Mouse (Mus musculus): ENCODE measurements around the gene Anpep. TPM values are rescaled to one million over a fixed set of nuclear protein-coding genes. Genes with fewer than 3 reads are reported as not detected.
A peak's percentile ranks its signal among the peaks of the same experiment; 100 is the strongest.

The Anpep gene
- 1 to 10 TPM; 7.0 to 7.8 TPM for total RNA-seq (2021)

DNA sequence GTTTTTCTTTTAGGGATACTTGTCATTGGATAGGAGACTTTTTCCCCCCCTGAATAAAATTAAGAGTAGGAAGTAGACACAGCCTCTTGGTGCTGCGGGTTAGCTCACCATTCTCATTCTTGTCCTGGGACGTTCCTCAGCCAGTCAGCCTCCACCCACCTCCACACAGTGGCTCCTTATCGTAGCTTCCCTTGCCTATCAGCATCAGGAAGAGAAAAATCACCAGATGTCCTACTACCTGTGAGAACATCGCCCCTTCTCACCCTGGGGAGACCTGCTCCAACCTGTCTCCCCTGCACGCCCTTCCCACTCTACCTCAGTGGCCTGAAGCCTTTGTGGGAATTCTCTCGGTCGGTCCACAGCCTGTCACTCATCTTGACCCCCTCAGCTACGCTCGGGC lies at the start of gene Anpep:
TSS of gene Anpep (minus strand) at position 249 of the 400 bp plus-strand sequence.
- intact Hi-C loops (cut with DNase I): no loop called here

DNA sequence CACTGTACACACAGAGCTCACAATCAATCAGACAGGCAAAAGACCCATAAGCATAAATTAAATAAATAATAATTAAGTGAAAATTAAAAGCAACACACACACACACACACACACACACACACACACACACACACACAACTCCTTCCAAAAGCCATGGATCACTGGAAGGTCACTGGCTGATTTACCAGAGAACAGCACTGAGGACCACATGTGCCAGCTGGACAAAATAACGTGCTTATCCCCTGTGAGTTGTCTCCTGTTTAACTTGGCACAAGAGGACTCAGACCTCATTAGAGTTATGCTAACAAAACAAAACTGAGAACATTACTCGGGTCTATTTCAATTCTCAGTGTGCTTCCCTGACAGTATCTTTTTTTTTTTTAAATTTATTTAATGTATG lies 46.5 kb upstream of the Anpep start:
- no peak for DNase-seq (ENCODE audit: extremely low spot score in 1 of 2, low spot score in 2 of 2)
- intact Hi-C loops (cut with DNase I): no loop called here

More for the DNA sequence above, at the start of gene Anpep:
- no peak for DNase-seq (ENCODE audit: extremely low spot score in 1 of 2, low spot score in 2 of 2)

DNA sequence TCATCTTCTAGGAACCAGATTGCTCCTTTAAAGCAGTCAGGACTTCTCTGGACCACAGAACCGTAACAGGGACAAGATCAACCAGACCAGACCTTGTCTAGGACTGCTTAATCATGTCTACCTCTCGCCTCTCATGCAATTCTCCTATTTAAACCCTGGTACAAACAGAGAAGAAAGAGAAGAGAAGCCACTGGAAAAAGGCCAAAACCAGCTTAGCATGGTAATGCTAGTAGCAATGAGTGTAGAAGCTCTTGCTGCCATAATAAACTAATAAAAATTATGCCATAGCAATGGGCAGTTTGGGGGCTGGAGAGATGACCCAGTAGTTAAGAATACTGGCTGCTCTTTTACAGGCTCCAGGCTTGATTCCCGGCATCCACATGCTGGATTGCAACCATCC lies 46.1 kb upstream of the Anpep start:
- no peak for DNase-seq (ENCODE audit: extremely low spot score in 1 of 2, low spot score in 2 of 2)
- intact Hi-C loops (cut with DNase I): no loop called here

DNA sequence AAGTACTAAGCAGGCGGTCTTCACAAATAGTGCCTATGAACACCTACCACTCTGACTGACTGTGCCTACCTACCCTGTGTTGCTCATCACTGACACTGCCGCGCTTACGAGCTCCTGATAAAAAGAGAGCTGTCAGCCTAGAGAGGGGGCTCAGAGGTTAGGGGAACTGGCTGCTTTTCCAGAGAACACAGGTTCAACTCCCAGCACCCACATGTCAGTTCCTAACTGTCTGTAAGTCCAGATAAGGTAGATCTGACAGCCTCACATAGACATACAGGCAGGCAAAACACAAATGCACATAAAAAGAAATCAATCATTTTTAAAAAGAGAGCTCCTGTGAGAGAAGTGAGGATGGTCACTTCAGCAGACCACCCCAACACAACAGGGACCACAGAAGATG lies 44.3 kb upstream of the Anpep start:
- no peak for DNase-seq (ENCODE audit: extremely low spot score in 1 of 2, low spot score in 2 of 2)
- intact Hi-C loops (cut with DNase I): no loop called here

DNA sequence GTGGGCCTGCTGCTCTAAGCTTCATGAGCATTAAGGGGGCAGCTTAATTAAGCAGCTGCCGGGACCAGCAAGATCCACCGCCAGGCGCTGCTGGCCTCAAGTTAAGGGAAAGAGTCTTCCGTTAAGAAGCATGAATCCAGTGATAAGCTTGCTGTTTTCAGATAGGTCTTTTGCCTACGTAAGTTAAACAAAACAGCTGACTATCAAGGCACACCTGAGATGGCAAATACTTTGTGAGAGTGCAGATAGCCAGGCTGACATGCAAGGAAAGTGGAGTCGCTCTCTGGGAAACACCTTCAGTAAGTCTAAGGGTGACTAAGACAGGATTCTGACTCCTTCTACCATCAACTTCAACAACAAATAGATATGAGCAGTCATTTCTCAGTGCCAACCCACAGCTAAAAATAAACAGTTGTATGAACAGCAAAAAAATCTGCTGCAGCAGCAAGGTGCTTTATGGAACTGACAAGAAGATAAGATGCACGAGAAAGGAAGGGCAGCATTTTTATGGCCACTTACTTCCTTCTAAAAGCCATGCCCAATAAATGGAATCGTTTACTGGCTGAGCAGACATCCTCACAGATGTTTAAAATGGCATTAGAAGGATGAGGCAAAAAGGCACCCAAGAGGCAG lies 42.4 kb upstream of the Anpep start:
- no peak for DNase-seq (ENCODE audit: extremely low spot score in 1 of 2, low spot score in 2 of 2)
- intact Hi-C loops (cut with DNase I): no loop called here

DNA sequence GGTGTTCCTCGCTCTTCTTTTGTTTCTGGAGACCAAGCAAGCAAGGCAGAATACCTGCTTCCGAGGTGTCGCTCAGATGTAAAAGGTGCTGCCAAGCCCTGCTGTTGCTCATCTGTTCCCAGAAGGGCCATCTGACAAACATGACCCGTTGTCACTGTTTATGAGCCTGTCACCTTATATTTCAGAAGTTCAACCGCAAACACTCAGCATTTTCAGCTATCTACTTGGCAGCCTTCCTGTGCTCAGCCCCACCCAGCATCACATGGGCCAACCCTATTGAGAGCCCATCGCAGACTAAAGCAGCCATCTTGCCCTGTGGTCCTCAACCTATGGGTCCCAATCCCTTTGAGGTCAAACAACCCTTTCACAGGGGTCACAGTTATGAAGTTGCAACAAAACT lies 39.9 kb upstream of the Anpep start:
- intact Hi-C loops (cut with DNase I): no loop called here
- no peak for DNase-seq (ENCODE audit: extremely low spot score in 1 of 2, low spot score in 2 of 2)

DNA sequence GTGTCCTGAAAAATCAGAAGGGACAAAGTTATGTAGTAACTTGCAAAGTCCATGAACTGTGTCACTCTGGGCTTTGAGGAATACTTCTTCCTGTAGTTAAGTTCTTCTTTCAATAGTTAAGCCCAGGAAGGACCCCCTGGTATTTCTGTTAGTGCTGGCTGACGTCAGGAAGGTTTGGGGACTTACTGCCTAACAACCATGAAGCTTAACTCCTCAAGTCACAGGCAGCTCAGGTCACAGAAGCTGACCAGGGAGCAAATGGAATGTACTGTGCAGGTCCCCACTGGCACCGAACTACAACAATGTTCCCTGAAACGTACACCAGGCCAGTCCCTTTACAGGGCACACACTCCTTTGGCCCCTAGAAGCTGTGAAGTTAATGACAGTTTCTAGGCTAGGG lies 34.4 kb upstream of the Anpep start:
- intact Hi-C loops (cut with DNase I): no loop called here
- no peak for DNase-seq (ENCODE audit: extremely low spot score in 1 of 2, low spot score in 2 of 2)

DNA sequence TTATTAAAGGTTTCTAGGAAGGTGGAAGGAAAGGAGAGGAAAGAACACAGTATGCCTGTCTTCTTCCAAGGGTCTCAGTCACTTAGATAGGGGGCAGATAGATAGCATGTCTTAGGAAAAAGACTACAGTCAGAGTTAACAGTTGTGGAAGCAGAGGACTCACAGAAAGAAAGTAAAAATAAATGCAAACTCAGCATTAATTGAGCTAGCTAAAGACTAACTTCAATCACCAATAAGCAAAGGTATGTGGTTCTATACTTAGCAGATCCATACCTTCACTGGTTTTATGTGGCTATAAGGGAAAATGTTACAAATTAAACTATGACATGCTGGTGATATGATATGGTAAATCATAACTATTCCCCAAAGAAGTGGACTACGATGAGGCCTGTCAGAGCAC lies 33.9 kb upstream of the Anpep start:
- DNase-seq (ENCODE audit: extremely low spot score in 1 of 2, low spot score in 2 of 2): no peak
- intact Hi-C loops (cut with DNase I): no loop called here

DNA sequence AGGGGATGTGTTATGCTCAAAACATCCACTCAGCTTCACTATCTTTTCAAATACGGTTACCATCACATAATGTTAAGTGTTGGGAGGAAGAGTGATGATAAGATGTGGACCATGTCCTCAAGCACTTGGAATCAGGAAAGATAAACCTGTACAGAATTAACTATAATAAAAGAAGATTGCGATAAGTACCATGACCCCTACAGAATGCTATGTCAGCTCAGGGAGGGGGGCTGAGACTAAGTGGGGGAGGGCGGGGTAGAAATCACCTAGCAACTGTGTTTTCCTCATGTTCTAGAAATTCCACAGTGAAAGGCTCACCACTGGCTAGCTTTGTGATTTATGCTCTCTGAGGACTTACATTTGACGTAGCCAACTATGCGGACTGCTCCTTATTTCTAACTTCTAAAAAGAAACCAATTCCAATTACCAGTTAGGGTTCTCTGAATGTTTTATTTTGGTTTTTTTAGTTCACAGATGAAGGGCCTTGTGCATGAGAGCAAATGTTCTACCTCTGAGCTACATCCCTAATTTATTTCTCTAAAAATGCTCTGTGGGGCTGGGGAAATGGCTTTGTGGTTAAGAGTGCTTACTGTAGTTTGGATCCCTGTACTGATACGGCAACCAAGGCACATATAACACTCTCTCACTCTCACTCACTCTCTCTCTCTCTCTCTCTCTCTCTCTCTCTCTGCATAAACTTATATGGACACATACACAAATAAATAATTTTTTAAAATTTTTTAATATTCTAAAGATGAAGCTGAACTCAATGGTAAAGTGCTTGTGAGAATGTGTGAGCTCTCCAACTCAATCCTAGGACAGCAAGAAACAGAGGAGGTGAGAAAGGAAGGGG lies 31.9 kb upstream of the Anpep start:
- intact Hi-C loops (cut with DNase I): no loop called here
- DNase-seq (ENCODE audit: extremely low spot score in 1 of 2, low spot score in 2 of 2): no peak

DNA sequence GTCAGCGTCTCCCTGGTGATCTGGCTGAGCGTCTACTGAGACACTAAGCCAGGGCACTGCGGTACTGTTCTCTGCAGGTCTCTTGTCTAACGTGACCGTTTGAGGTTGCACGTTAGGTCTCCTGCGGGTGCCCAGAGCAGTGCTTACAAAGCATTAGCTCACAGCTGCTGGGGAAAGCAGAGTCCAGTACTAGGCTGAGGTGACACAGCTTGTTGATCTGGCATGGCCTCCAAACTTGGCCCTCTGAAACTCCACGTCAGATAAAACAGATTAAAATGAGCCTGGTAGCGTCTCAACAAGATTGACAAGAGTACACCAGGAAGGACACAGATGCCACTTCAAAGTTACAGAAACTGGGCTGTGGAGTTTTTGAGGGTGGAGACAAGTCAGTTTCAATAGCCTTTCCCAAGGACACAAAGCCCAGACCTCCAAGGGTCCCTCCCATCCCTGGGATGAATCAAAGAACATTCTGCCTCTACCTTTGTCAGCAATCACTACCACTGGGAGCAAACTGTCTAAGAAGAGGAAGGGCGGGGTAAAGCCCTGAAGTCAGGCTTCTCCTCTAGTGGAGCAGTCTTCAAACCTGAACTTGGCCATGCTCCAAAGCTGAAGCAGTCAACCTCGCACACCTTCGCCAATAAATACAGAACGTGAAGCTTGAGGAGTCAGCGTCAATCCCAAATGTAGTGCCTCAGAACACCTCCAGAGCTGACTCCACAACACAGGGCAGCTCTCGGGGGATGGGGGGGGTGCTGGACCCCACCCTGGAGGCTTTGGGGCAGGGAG lies 29.8 kb upstream of the Anpep start:
- intact Hi-C loops (cut with DNase I): no loop called here

DNA sequence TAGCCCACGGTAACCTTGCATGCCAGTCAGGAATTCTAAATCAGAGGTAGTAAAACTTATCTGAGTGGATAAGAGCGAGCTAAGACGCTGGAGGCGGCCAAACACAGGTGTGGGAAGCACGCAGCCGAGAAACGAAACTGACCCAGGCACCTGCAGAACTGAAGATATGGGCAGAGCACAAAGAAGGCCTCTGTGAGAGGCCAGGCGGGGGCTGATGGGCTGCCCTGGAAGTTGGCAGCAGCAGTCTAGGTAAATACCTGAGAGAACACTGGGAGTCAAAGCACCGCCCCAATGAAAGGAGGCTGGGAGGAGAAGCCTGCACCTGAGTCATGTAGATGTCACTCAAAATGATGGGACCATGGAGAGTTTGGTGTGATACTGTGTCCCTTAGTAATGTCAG lies 27.7 kb upstream of the Anpep start:
- DNase-seq (ENCODE audit: extremely low spot score in 1 of 2, low spot score in 2 of 2): no peak
- intact Hi-C loops (cut with DNase I): no loop called here

More for the DNA sequence above, 29.8 kb upstream of the Anpep start:
- no peak for DNase-seq (ENCODE audit: extremely low spot score in 1 of 2, low spot score in 2 of 2)

DNA sequence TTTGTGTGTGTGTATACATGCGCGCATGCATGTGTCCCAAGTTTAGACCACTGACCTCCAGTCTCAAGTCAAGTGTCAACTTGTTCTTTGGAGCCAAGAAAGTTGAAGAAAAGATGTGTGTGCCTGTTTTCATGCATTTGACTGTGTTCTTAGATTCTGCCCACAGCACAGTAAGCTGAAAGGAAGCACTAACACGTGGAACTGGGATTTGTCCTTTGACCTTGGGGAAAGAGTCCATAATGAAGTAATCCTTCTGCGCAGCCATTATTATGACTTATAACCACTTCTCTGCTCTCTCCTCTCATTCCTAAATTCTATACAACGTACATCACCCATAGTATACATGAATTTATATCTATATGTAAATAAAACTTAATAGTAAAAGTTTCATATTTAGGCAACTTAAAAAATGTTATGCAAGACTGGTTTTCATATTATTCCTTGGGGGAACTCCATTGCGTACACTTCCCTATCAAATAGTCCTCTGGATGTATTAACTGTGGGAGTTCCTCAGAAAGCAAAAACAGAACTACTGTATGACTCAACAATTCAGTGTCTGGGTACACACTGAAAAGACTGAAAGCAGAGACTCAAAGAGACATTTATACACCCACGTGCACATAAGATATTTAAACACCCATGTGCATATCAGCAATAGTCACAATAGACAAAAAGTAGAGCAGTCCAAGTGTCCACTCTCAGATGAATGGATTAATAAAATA lies 22.9 kb upstream of the Anpep start:
- intact Hi-C loops (cut with DNase I): no loop called here

DNA sequence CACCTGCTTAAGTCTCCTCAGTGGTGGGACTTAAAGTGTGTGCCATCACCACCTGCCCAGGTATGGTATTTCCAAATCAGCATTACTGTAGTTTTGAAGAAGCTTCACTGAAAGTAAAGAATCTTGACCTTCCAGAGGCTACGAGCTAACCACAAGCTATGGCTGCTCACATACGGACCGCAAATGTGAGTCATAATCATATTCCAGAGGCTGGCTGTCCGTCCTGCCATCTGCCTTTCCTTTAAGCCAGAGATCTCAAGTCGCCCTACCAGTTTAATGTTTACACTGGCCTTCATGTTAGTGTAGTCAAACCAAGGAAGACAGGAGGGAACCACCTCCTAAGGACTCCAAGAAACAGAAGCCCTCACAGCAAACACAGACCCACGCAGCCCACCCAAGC lies 21.0 kb upstream of the Anpep start:
- intact Hi-C loops (cut with DNase I): no loop called here
- DNase-seq (ENCODE audit: extremely low spot score in 1 of 2, low spot score in 2 of 2): no peak

More for the DNA sequence above, 22.9 kb upstream of the Anpep start:
- no peak for DNase-seq (ENCODE audit: extremely low spot score in 1 of 2, low spot score in 2 of 2)

DNA sequence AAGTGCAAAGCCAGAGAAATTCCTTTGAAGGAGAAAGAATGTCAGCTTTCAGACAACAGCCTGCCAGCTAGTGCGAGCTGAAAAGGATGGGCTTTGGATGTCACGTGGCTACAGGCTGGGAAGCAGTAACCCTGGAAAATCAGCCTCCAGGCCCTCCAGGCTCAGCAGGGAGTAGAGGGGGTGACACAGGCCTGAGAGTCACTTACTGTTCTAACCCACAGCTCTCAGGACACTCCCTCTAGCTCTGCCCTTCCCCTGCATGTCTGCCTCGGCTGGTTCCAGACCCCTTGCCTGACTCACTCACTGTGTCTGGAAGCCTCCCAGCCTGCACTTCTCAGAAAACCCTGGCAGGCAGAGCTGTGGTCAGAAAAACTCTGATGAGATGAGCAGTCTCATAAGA lies 20.1 kb upstream of the Anpep start:
- intact Hi-C loops (cut with DNase I): no loop called here

DNA sequence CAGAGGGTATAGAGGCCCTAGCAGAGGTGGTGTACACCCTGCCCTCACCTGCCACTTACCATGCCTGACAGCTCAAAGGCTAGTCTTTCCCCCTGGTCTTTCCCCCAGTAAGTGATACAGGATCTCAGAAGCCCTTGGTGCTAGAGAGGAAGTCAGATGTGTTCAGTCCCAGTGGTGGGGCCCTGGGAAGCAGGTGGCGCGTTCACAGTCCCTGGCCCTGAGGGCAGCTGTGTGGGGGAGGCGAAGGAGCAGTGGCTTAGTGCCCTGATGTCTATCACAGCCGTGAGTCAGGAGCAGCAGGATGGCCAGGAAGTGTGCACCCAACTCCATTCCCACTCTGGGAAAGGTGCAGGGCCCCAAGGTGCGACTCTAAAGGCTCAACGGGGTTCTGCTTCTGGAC lies 19.2 kb upstream of the Anpep start:
- intact Hi-C loops (cut with DNase I): no loop called here
- DNase-seq (ENCODE audit: extremely low spot score in 1 of 2, low spot score in 2 of 2): no peak

More for the DNA sequence above, 20.1 kb upstream of the Anpep start:
- peak in 1 of 2 experiments; percentile 57 for DNase-seq (ENCODE audit: extremely low spot score in 1 of 2, low spot score in 2 of 2)

DNA sequence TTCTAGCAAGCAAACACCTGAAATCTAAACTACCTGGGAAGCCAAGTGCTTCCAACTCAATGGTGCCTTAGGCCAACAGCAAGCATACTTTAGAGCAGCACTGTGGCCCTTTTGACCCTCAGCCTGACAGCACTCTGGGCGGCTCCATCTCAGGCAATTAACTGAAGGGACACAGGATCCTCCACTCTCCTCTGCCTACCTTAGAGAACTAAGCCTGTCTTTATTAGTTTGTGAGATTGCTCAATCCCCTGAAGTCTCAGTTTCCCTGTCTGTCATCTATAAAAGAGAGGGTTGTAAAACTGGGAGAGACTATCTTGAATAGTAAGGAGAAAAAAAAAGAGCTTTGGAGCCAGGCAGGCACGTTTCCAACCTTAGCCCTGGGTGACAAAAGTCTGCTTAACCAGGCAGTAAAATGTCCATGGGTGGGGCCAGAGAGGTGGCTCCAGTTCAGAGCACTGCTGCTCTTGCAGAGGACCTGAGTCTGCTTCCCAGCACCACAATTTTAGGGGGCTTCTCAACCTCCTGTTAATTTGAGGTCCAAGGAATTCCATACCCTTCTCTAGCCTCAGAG lies 17.7 kb upstream of the Anpep start:
- intact Hi-C loops (cut with DNase I): no loop called here
- DNase-seq (ENCODE audit: extremely low spot score in 1 of 2, low spot score in 2 of 2): no peak

DNA sequence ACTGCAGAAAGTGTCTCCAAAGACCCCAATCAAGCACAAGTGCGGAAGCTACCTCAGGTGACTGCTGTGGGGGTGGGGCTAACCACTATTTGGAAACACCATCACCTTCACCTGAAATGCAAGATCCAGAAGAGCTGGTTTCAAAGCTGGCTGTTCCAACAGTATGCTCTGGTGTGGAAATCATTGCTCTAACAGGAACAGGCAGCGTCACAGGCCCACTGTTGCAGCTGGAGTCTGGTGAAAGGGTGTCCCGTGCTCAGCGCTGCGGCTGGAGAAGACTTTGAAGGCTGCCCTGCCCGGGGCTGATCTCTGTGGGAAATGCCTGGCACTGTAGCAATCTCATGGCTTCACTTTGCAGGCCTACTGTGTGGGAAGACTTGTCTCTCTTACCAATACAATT lies 12.5 kb upstream of the Anpep start:
- intact Hi-C loops (cut with DNase I): no loop called here
- DNase-seq (ENCODE audit: extremely low spot score in 1 of 2, low spot score in 2 of 2): no peak

DNA sequence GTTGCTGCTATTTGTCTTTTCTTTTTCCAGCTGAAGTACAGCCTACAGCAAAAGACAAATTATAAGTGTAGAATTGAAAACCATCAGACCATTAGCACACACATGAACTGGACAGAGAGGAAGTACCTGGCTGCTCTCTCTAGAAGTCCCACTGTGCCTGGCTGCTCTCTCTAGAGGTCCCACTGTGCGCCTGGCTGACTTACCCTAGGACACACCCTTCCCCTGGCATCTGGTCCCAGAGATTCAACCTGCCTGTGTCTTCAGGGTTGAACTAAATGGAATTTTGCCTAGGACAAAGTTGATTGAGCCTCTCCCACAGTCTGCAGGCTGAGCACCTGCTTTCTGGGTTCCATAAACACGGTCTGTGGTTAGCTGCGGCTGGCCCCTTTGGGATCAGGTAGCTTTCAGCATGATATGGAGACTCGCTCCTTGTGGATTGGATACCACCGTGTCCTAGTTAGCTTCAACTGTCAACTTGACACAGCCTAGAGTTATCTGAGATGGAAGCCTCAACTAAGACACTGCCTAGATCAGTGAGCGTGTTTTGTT lies 11.0 kb upstream of the Anpep start:
- intact Hi-C loops (cut with DNase I): no loop called here
- no peak for DNase-seq (ENCODE audit: extremely low spot score in 1 of 2, low spot score in 2 of 2)
